Mouse (Mus musculus): ENCODE data around the gene Trub1. TPM values are rescaled to one million over a fixed set of nuclear protein-coding genes. Genes with fewer than 3 reads are reported as not detected.

Gene Trub1
- total and polyA plus RNA-seq, 3 experiments: 7.0 to 19.2 (median 10.7) TPM

GRCm38 (mm10) chr19:57523363-57523762 is 70.7 kb downstream of the Trub1 start:
- Histone ChIP-seq H3K36me3 (replicated peaks) (no peaks in the 10 kb centered on the region), H3K4me3 (ENCODE audit: low read depth, low read length) (no peak overlapping the region), H3K27me3 (ENCODE audit: insufficient read depth, low read length) (no peaks in the 10 kb centered on the region; the same call in 1 of the 2 replicates), H3K4me1 (ENCODE audit: insufficient read depth, low read depth, low read length) (no peaks in the 10 kb centered on the region), H3K9me3 (replicated peaks) (no peaks in the 10 kb centered on the region)
- DNase-seq (ENCODE audit: low spot score) (no peak), ATAC-seq (ENCODE audit: extremely low read depth, insufficient number of reproducible peaks, low FRiP score, poor library complexity, severe bottlenecking) (no peak)
- TF ChIP-seq TAL1 (conservative IDR thresholded peaks at IDR 0.05; ENCODE audit: low read depth, low read length) (no peak), GATA2 (IDR thresholded peaks at IDR 0.05; ENCODE audit: borderline replicate concordance, low read depth, low read length) (no peak), GATA1 (IDR thresholded peaks at IDR 0.05; ENCODE audit: borderline replicate concordance, low read length) (no peak), POLR2AphosphoS5 (IDR thresholded peaks at IDR 0.05; ENCODE audit: insufficient replicate concordance, low read depth, low read length) (no peak), CTCF (IDR thresholded peaks at IDR 0.05; ENCODE audit: low read depth, low read length) (no peak)

GRCm38 (mm10) chr19:57525693-57526092 is 73.0 kb downstream of the Trub1 start:
- H3K4me1 ChIP-seq (ENCODE audit: insufficient read depth, low read depth, low read length): no peaks in the 10 kb centered on the region
- no peak for DNase-seq (ENCODE audit: low spot score)
- no peak overlapping the region for H3K4me3 ChIP-seq (ENCODE audit: low read depth, low read length)
- H3K27me3 ChIP-seq (ENCODE audit: insufficient read depth, low read length): no peaks in the 10 kb centered on the region; the same call in 1 of the 2 replicates
- H3K9me3 ChIP-seq (replicated peaks): no peaks in the 10 kb centered on the region
- TF ChIP-seq CTCF (IDR thresholded peaks at IDR 0.05; ENCODE audit: low read depth, low read length) (no peak), TAL1 (conservative IDR thresholded peaks at IDR 0.05; ENCODE audit: low read depth, low read length) (no peak), GATA1 (IDR thresholded peaks at IDR 0.05; ENCODE audit: borderline replicate concordance, low read length) (no peak)
- no peak for ATAC-seq (ENCODE audit: extremely low read depth, insufficient number of reproducible peaks, low FRiP score, poor library complexity, severe bottlenecking)
- H3K36me3 ChIP-seq (replicated peaks): no peaks in the 10 kb centered on the region

- no peaks in the 10 kb centered on the region for H3K4me1 ChIP-seq (ENCODE audit: insufficient read depth, low read depth, low read length)
- ATAC-seq (ENCODE audit: extremely low read depth, insufficient number of reproducible peaks, low FRiP score, poor library complexity, severe bottlenecking) (no peak), DNase-seq (ENCODE audit: low spot score) (no peak)
- no peak overlapping the region for H3K4me3 ChIP-seq (ENCODE audit: low read depth, low read length)
- no peaks in the 10 kb centered on the region for H3K36me3 ChIP-seq (replicated peaks)
- no peak for TF ChIP-seq CTCF (IDR thresholded peaks at IDR 0.05; ENCODE audit: low read depth, low read length)
- no peak for TF ChIP-seq GATA1 (IDR thresholded peaks at IDR 0.05; ENCODE audit: borderline replicate concordance, low read length)
- TF ChIP-seq GATA2 (IDR thresholded peaks at IDR 0.05; ENCODE audit: borderline replicate concordance, low read depth, low read length): no peak
- TF ChIP-seq TAL1 (conservative IDR thresholded peaks at IDR 0.05; ENCODE audit: low read depth, low read length): no peak
- no peak for TF ChIP-seq POLR2AphosphoS5 (IDR thresholded peaks at IDR 0.05; ENCODE audit: insufficient replicate concordance, low read depth, low read length)
- H3K27me3 ChIP-seq (ENCODE audit: insufficient read depth, low read length): no peaks in the 10 kb centered on the region
- H3K9me3 ChIP-seq (replicated peaks): no peaks in the 10 kb centered on the region
These were observed 77.5 kb downstream of the Trub1 start for GRCm38 (mm10) chr19:57530212-57530611.

GRCm38 (mm10) chr19:57534262-57534661 is 81.5 kb downstream of the Trub1 start:
- Histone ChIP-seq H3K4me3 (ENCODE audit: low read depth, low read length) (no peak overlapping the region), H3K27me3 (ENCODE audit: insufficient read depth, low read length) (no peaks in the 10 kb centered on the region), H3K36me3 (replicated peaks) (no peaks in the 10 kb centered on the region), H3K9me3 (replicated peaks) (no peaks in the 10 kb centered on the region), H3K4me1 (ENCODE audit: insufficient read depth, low read depth, low read length) (no peaks in the 10 kb centered on the region)
- DNase-seq (ENCODE audit: low spot score) (no peak), ATAC-seq (ENCODE audit: extremely low read depth, insufficient number of reproducible peaks, low FRiP score, poor library complexity, severe bottlenecking) (no peak)
- TF ChIP-seq GATA1 (IDR thresholded peaks at IDR 0.05; ENCODE audit: borderline replicate concordance, low read length) (no peak), GATA2 (IDR thresholded peaks at IDR 0.05; ENCODE audit: borderline replicate concordance, low read depth, low read length) (no peak), CTCF (IDR thresholded peaks at IDR 0.05; ENCODE audit: low read depth, low read length) (no peak)

- no peak for DNase-seq (ENCODE audit: low spot score)
These were observed 83.8 kb downstream of the Trub1 start for GRCm38 (mm10) chr19:57536512-57536911.

GRCm38 (mm10) chr19:57537510-57538182 is 84.9 kb downstream of the Trub1 start:
- Histone ChIP-seq H3K9me3 (replicated peaks) (no peaks in the 10 kb centered on the region), H3K36me3 (replicated peaks) (no peaks in the 10 kb centered on the region), H3K27me3 (ENCODE audit: insufficient read depth, low read length) (0 out of 2 replicates have a peak, but pooled peaks cover 2% of the 10 kb centered on the region), H3K4me3 (ENCODE audit: low read depth, low read length) (no peak overlapping the region), H3K4me1 (ENCODE audit: insufficient read depth, low read depth, low read length) (no peaks in the 10 kb centered on the region)
- DNase-seq (ENCODE audit: low spot score) (no peak), ATAC-seq (ENCODE audit: extremely low read depth, insufficient number of reproducible peaks, low FRiP score, poor library complexity, severe bottlenecking) (no peak)
- TF ChIP-seq TAL1 (conservative IDR thresholded peaks at IDR 0.05; ENCODE audit: low read depth, low read length) (no peak), GATA2 (IDR thresholded peaks at IDR 0.05; ENCODE audit: borderline replicate concordance, low read depth, low read length) (no peak), GATA1 (IDR thresholded peaks at IDR 0.05; ENCODE audit: borderline replicate concordance, low read length) (no peak), CTCF (IDR thresholded peaks at IDR 0.05; ENCODE audit: low read depth, low read length) (no peak), POLR2AphosphoS5 (IDR thresholded peaks at IDR 0.05; ENCODE audit: insufficient replicate concordance, low read depth, low read length) (no peak)

More at GRCm38 (mm10) chr19:57536512-57536911, 83.8 kb downstream of the Trub1 start:
- H3K27me3 ChIP-seq (ENCODE audit: insufficient read depth, low read length): 0 out of 2 replicates have a peak, but pooled peaks cover 2% of the 10 kb centered on the region
- TF ChIP-seq POLR2AphosphoS5 (IDR thresholded peaks at IDR 0.05; ENCODE audit: insufficient replicate concordance, low read depth, low read length) (no peak), GATA1 (IDR thresholded peaks at IDR 0.05; ENCODE audit: borderline replicate concordance, low read length) (no peak), GATA2 (IDR thresholded peaks at IDR 0.05; ENCODE audit: borderline replicate concordance, low read depth, low read length) (no peak), CTCF (IDR thresholded peaks at IDR 0.05; ENCODE audit: low read depth, low read length) (no peak), TAL1 (conservative IDR thresholded peaks at IDR 0.05; ENCODE audit: low read depth, low read length) (no peak)
- H3K9me3 ChIP-seq (replicated peaks): no peaks in the 10 kb centered on the region
- no peaks in the 10 kb centered on the region for H3K36me3 ChIP-seq (replicated peaks)
- ATAC-seq (ENCODE audit: extremely low read depth, insufficient number of reproducible peaks, low FRiP score, poor library complexity, severe bottlenecking): no peak
- H3K4me3 ChIP-seq (ENCODE audit: low read depth, low read length): no peak overlapping the region
- H3K4me1 ChIP-seq (ENCODE audit: insufficient read depth, low read depth, low read length): no peaks in the 10 kb centered on the region

All from G1E (cell line).